Mouse (Mus musculus) gonadal fat pad, adult 2 months (tissue): ENCODE data around the gene Mkrn1. TPM values are rescaled to one million over a fixed set of nuclear protein-coding genes. Genes with fewer than 3 reads are reported as not detected.
"Not testable (repeated sequence)": the region's sequence is repeated elsewhere in the genome, so short reads cannot be mapped to it uniquely, and the experiment has no call there.

ENCODE experiments used
- DNase-seq: peaks from one replicate; pipeline ENCODE4 v3.0.0-alpha.2; 2012; ENCODE audit warnings: low read depth
- polyA plus RNA-seq: library from polyadenylated mRNA; depleted of rRNA; stranded (reverse); fragments of >200 nt; gene quantifications from 2 replicates; pipeline ENCODE4 v1.2.3, GENCODE M21; 2012; rRNA removed

The Mkrn1 gene
- polyA plus RNA-seq, 1 experiment = 93.7 TPM

- DNase-seq = no peak
Observed at GRCm38 (mm10) chr6:39379224-39379623, 41.0 kb downstream of the Mkrn1 start.

GRCm38 (mm10) chr6:39378161-39378835 lies 42.0 kb downstream of the Mkrn1 start:
- not testable (repeated sequence) for DNase-seq

GRCm38 (mm10) chr6:39377311-39377827 lies 42.9 kb downstream of the Mkrn1 start, which contains the start of gene Slc37a3:
Gene Slc37a3, minus strand, starts transcription at chr6:39377675.
- DNase-seq = peak; percentile 34

- DNase-seq = peak; percentile 16
Observed at GRCm38 (mm10) chr6:39376775-39377174, 43.5 kb downstream of the Mkrn1 start.

GRCm38 (mm10) chr6:39373301-39373955 lies 46.8 kb downstream of the Mkrn1 start:
- no peak for DNase-seq

GRCm38 (mm10) chr6:39372727-39373126 lies 47.5 kb downstream of the Mkrn1 start:
- no peak for DNase-seq

GRCm38 (mm10) chr6:39372042-39372441 lies 48.2 kb downstream of the Mkrn1 start:
- no peak for DNase-seq

GRCm38 (mm10) chr6:39369631-39370030 lies 50.6 kb downstream of the Mkrn1 start:
- DNase-seq = no peak

- no peak for DNase-seq
Observed at GRCm38 (mm10) chr6:39362684-39363083, 57.6 kb downstream of the Mkrn1 start.

GRCm38 (mm10) chr6:39359207-39359606 lies 61.1 kb downstream of the Mkrn1 start:
- DNase-seq = not testable (repeated sequence)

- DNase-seq = no peak
Observed at GRCm38 (mm10) chr6:39348946-39349345, 71.3 kb downstream of the Mkrn1 start.

GRCm38 (mm10) chr6:39347880-39348814 lies 72.1 kb downstream of the Mkrn1 start:
- DNase-seq = no peak

Other genes starting within 250 kb of the Mkrn1 start
- gene Kdm7a, start 213.7 kb downstream of the Mkrn1 start, polyA plus RNA-seq = 6.5 and 8.5 TPM in 2 replicates
- 34.3 and 45.3 TPM in 2 replicates for gene Slc37a3, start 42.8 kb downstream of the Mkrn1 start, polyA plus RNA-seq
- gene Rab19, start 39.3 kb downstream of the Mkrn1 start, polyA plus RNA-seq = 3.8 and 4.4 TPM in 2 replicates
- gene Dennd2a, start 137.4 kb upstream of the Mkrn1 start, polyA plus RNA-seq = 11.2 and 12.0 TPM in 2 replicates
- gene Adck2, start 153.4 kb upstream of the Mkrn1 start, polyA plus RNA-seq = 11.7 and 14.6 TPM in 2 replicates
- gene Gm42420, start 165.3 kb upstream of the Mkrn1 start, polyA plus RNA-seq = 0.68 and 1.7 TPM in 2 replicates
- gene Ndufb2, start 172.1 kb upstream of the Mkrn1 start, polyA plus RNA-seq = 200 and 365 TPM in 2 replicates